Mouse (Mus musculus) 3134 (cell line): ENCODE data around the gene Cnpy1.

Experiments
- DNase-seq: peaks from one replicate; pipeline ENCODE4 v3.0.0-alpha.2; 2011; ENCODE audit warnings: low spot score; ENCODE audit not compliant: insufficient read length; ENCODE audit errors: extremely low read depth

Cnpy1 gene

GRCm38 (mm10) chr5:28241423-28241822, 4.2 kb downstream of the Cnpy1 start:
- DNase-seq: no peak

GRCm38 (mm10) chr5:28239829-28240228, 5.8 kb downstream of the Cnpy1 start:
- no peak for DNase-seq

GRCm38 (mm10) chr5:28238876-28239275, 6.7 kb downstream of the Cnpy1 start:
- DNase-seq: no peak

GRCm38 (mm10) chr5:28238152-28238551, 7.5 kb downstream of the Cnpy1 start:
- no peak for DNase-seq

- DNase-seq: no peak
These were observed 7.9 kb downstream of the Cnpy1 start for GRCm38 (mm10) chr5:28237715-28238114.

- DNase-seq: no peak
These were observed 8.6 kb downstream of the Cnpy1 start for GRCm38 (mm10) chr5:28237055-28237454.

GRCm38 (mm10) chr5:28236098-28236497, 9.5 kb downstream of the Cnpy1 start:
- no peak for DNase-seq

GRCm38 (mm10) chr5:28232101-28232500, 13.5 kb downstream of the Cnpy1 start:
- DNase-seq: no peak

GRCm38 (mm10) chr5:28219596-28219995, 26.0 kb downstream of the Cnpy1 start:
- DNase-seq: no peak

- no peak for DNase-seq
These were observed 32.2 kb downstream of the Cnpy1 start for GRCm38 (mm10) chr5:28213441-28213840.

GRCm38 (mm10) chr5:28211651-28212310, 33.8 kb downstream of the Cnpy1 start:
- no peak for DNase-seq

GRCm38 (mm10) chr5:28210591-28211550, 34.7 kb downstream of the Cnpy1 start:
- no peak for DNase-seq

GRCm38 (mm10) chr5:28209549-28210431, 35.8 kb downstream of the Cnpy1 start:
- DNase-seq: peak; percentile 7

- DNase-seq: no peak
These were observed 36.7 kb downstream of the Cnpy1 start for GRCm38 (mm10) chr5:28208726-28209520.

- no peak for DNase-seq
These were observed 38.6 kb downstream of the Cnpy1 start for GRCm38 (mm10) chr5:28207043-28207442.

GRCm38 (mm10) chr5:28206448-28206847, 39.2 kb downstream of the Cnpy1 start:
- no peak for DNase-seq

- DNase-seq: no peak
These were observed 40.9 kb downstream of the Cnpy1 start for GRCm38 (mm10) chr5:28204678-28205077.

- no peak for DNase-seq
These were observed 42.5 kb downstream of the Cnpy1 start for GRCm38 (mm10) chr5:28203086-28203485.

GRCm38 (mm10) chr5:28199089-28199873, 46.3 kb downstream of the Cnpy1 start:
- no peak for DNase-seq
